Mouse (Mus musculus): ENCODE results near the gene Wee1.

- TF ChIP-seq TAL1 (IDR thresholded peaks at IDR 0.05; ENCODE audit: low read length) (no peak), GATA1 (IDR thresholded peaks at IDR 0.05; ENCODE audit: low read length) (no peak)
These were observed 62.8 kb downstream of the Wee1 start for GRCm38 (mm10) chr7:110184608-110185007.
